Comparison of ENCODE assay signal across 8 mouse cellular contexts in the genomic region with DNA sequence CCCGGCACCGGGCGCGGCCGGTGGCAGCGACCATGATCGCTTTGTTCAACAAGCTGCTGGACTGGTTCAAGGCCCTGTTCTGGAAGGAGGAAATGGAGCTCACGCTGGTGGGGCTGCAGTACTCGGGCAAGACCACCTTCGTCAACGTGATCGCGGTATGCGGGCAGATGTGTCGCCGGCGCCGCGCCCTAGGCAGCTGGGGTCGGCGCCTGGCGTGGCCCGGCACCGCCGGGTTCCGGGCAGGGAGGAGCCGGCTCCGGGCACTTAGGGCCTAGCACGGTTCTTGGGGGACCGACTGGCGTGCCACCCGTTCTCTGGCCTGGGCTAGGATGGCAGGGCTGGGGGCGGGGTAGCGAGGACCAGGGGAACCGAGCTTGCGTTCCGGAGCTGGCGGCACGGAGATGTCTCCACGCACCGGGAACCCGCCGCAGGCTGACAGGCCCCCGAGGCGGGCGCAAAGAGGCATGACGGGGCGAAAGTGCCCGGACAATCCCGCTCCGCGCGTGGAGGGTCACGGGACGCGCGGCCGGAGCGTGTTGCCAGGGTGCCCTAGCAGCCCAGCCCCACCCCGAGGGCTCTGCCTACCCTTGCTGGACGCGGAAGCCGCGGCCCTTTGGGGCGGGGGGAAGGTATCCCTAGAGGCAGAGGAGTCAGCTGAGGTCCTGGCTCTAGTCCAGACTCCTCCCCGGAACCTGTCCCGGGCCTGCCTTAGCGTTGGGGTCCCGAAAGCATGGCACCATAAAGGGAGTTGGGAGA. TPM values are rescaled to one million over a fixed set of nuclear protein-coding genes. Genes with fewer than 3 reads are reported as not detected.
DNase-seq lines count a peak whose midpoint lies in the region; ATAC-seq lines count a peak whose summit lies in the region.

No protein-coding gene starts in this region.

- H3K27me3 ChIP-seq in intestine, embryonic 16.5 days (replicated peaks; ENCODE audit: control insufficient read depth, insufficient read depth, low read length), result peaks cover 4% of the 10 kb centered on the region; the same call in 1 of the 2 replicates
- peaks cover 32% of the 10 kb centered on the region for H3K27me3 ChIP-seq in midbrain, embryonic 10.5 days (ENCODE audit: low read depth, poor library complexity, severe bottlenecking)

- WGBS in intestine, embryonic 16.5 days, result under 1% methylated on average over 69 of the region's 69 CpGs
- under 1% methylated on average over 69 of the region's 69 CpGs for WGBS in midbrain, embryonic 10.5 days

- peak overlapping the region; percentile 66 for H3K4me3 ChIP-seq in intestine, embryonic 16.5 days (ENCODE audit: low read length)
- peak overlapping the region; percentile 86 for H3K4me3 ChIP-seq in midbrain, embryonic 10.5 days

- H3K4me1 ChIP-seq in intestine, embryonic 16.5 days (ENCODE audit: control insufficient read depth, insufficient read depth, low read length), result peaks cover 27% of the 10 kb centered on the region
- H3K4me1 ChIP-seq in midbrain, embryonic 10.5 days, result peaks cover 28% of the 10 kb centered on the region

- H3K4me2 ChIP-seq in intestine, embryonic 16.5 days (ENCODE audit: low read depth, low read length), result peak overlapping the region; percentile 85

- 0 out of 2 replicates have a peak, but pooled peaks cover 4% of the 10 kb centered on the region for H3K36me3 ChIP-seq in intestine, embryonic 16.5 days (ENCODE audit: control insufficient read depth, insufficient read depth, low read length)
- peaks cover 6% of the 10 kb centered on the region for H3K36me3 ChIP-seq in midbrain, embryonic 10.5 days

- peak; percentile 93 for DNase-seq in adrenal gland, adult 2 months
- peak; percentile 51 for DNase-seq in embryo, embryonic 11.5 days (ENCODE audit: low read depth, low spot score)
- peak; percentile 71 to 87 for DNase-seq in gastrocnemius, postnatal 4 days (ENCODE audit: low spot score in 2 of 2)
- peak; percentile 86 for DNase-seq in left cerebral cortex, postnatal 4 days
- peak; percentile 79 for DNase-seq in midbrain, embryonic 10.5 days (ENCODE audit: low spot score)
- DNase-seq in right cerebral cortex, postnatal 25 days, result peak; percentile 78
- DNase-seq in urinary bladder, postnatal 36 days (ENCODE audit: low spot score in 2 of 2), result peak; percentile 77 to 88

- H3K9me3 ChIP-seq in intestine, embryonic 16.5 days (ENCODE audit: control insufficient read depth, low read length), result no peaks in the 10 kb centered on the region
- no peaks in the 10 kb centered on the region for H3K9me3 ChIP-seq in midbrain, embryonic 10.5 days (replicated peaks)

- peak overlapping the region; percentile 80 for H3K9ac ChIP-seq in intestine, embryonic 16.5 days (ENCODE audit: low read depth, low read length)

- peak; percentile 82 for ATAC-seq in intestine, embryonic 16.5 days

- peak overlapping the region; percentile 88 for H3K27ac ChIP-seq in intestine, embryonic 16.5 days (ENCODE audit: low read length)
- H3K27ac ChIP-seq in midbrain, embryonic 10.5 days (replicated peaks), result peak overlapping the region; percentile 92

- intact Hi-C loops in left cerebral cortex, postnatal 4 days (cut with DNase I), result no loop called here

RNA-seq across cellular contexts. Expression of gene Arl8a, which starts 0.5 kb away (rescaled TPM):
- total RNA-seq in adrenal gland, adult 2 months (2021), result 10 to 100 TPM; 59.4 to 62.2 TPM
- 41.5 and 43.2 TPM in 2 replicates for polyA plus RNA-seq in adrenal gland, adult 2 months (2012; rRNA removed)
- total RNA-seq in gastrocnemius, postnatal 4 days (2021), result 10 to 100 TPM; 49.9 to 50.9 TPM
- 21.4 and 56.5 TPM in 2 replicates for polyA plus RNA-seq in intestine, embryonic 16.5 days (2015; fragmentation: Nextera tagmentation; extraction: Ambion mirVana)
- 100 to 1,000 TPM; 508 to 512 TPM for total RNA-seq in left cerebral cortex, postnatal 4 days (2021)
- 46.5 and 67.6 TPM in 2 replicates for polyA plus RNA-seq in midbrain, embryonic 10.5 days (2016; fragmentation: Nextera tagmentation; extraction: Ambion mirVana)

RNA-seq across cellular contexts. Expression of gene Ptpn7, which starts 14.6 kb away (rescaled TPM):
- 1 to 10 TPM; 1.6 to 1.8 TPM for total RNA-seq in adrenal gland, adult 2 months (2021)
- polyA plus RNA-seq in adrenal gland, adult 2 months (2012; rRNA removed), result 2.6 and 2.7 TPM in 2 replicates
- 1 to 10 TPM; 1.1 to 1.4 TPM for total RNA-seq in gastrocnemius, postnatal 4 days (2021)
- 2.2 and 2.9 TPM in 2 replicates for polyA plus RNA-seq in intestine, embryonic 16.5 days (2015; fragmentation: Nextera tagmentation; extraction: Ambion mirVana)
- under 1 TPM; 0.10 to 0.24 TPM for total RNA-seq in left cerebral cortex, postnatal 4 days (2021)
- polyA plus RNA-seq in midbrain, embryonic 10.5 days (2016; fragmentation: Nextera tagmentation; extraction: Ambion mirVana), result 1.3 and 2.4 TPM in 2 replicates

RNA-seq across cellular contexts. Expression of gene Gpr37l1, which starts 20.4 kb away (rescaled TPM):
- total RNA-seq in adrenal gland, adult 2 months (2021), result 1 to 10 TPM in 1 of 2 experiments, under 1 TPM in 1; 0.61 to 2.2 TPM
- polyA plus RNA-seq in adrenal gland, adult 2 months (2012; rRNA removed), result 2.3 and 3.0 TPM in 2 replicates
- total RNA-seq in gastrocnemius, postnatal 4 days (2021), result 1 to 10 TPM; 1.3 to 1.7 TPM
- 0.71 and 0.77 TPM in 2 replicates for polyA plus RNA-seq in intestine, embryonic 16.5 days (2015; fragmentation: Nextera tagmentation; extraction: Ambion mirVana)
- 10 to 100 TPM; 15.8 to 18.8 TPM for total RNA-seq in left cerebral cortex, postnatal 4 days (2021)
- polyA plus RNA-seq in midbrain, embryonic 10.5 days (2016; fragmentation: Nextera tagmentation; extraction: Ambion mirVana), result not detected in 2 replicates

RNA-seq across cellular contexts. Expression of gene Lgr6, which starts 42.0 kb away (rescaled TPM):
- 1 to 10 TPM; 2.0 to 3.6 TPM for total RNA-seq in adrenal gland, adult 2 months (2021)
- polyA plus RNA-seq in adrenal gland, adult 2 months (2012; rRNA removed), result 1.1 and 1.8 TPM in 2 replicates
- total RNA-seq in gastrocnemius, postnatal 4 days (2021), result 1 to 10 TPM; 1.2 to 1.3 TPM
- polyA plus RNA-seq in intestine, embryonic 16.5 days (2015; fragmentation: Nextera tagmentation; extraction: Ambion mirVana), result 0.43 and 0.44 TPM in 2 replicates
- 1 to 10 TPM; 1.6 to 2.3 TPM for total RNA-seq in left cerebral cortex, postnatal 4 days (2021)
- polyA plus RNA-seq in midbrain, embryonic 10.5 days (2016; fragmentation: Nextera tagmentation; extraction: Ambion mirVana), result 0.06 and 0.17 TPM in 2 replicates

Comparison
In these comparisons a context has a peak if more than half of its experiments do, and no peak if none do; other contexts are left out.
1. Peak in every context shown above with its lines: DNase-seq, ATAC-seq, H3K4me3 ChIP-seq and H3K27ac ChIP-seq.
2. RNA of gene Arl8a, which starts 0.5 kb away (total RNA-seq): 508 to 512 TPM in left cerebral cortex, postnatal 4 days; 59.4 to 62.2 TPM in adrenal gland, adult 2 months and 49.9 to 50.9 TPM in gastrocnemius, postnatal 4 days; every median in the first group is over 4 times any median in the second.
3. RNA of gene Gpr37l1, which starts 20.4 kb away (total RNA-seq): 15.8 to 18.8 TPM in left cerebral cortex, postnatal 4 days; 0.61 to 2.2 TPM in adrenal gland, adult 2 months and 1.3 to 1.7 TPM in gastrocnemius, postnatal 4 days; every median in the first group is over 4 times any median in the second.